Mouse (Mus musculus) CH12.LX (cell line): ENCODE data around the gene Sept9.

Experiments
- CHD2 ChIP-seq: IDR thresholded peaks from 2 replicates; pipeline ENCODE4 v1.6.1; 2011; ENCODE audit warnings: low read length, improper control_type of control experiment
- CTCF ChIP-seq, 2 experiments: IDR thresholded peaks in 1 of 2; conservative IDR thresholded peaks in 1 of 2; 2 replicates each; pipeline ENCODE4 v1.5.1; 2011 to 2012; ENCODE audit warnings: low read depth in 2 of 2, low read length in 2 of 2, improper control_type of control experiment in 1 of 2, inconsistent platforms in 1 of 2, mild to moderate bottlenecking in 1 of 2, moderate library complexity in 1 of 2
- ELF1 ChIP-seq: IDR thresholded peaks from 2 replicates; pipeline ENCODE4 v1.6.1; 2014; ENCODE audit warnings: low read depth, mild to moderate bottlenecking, inconsistent platforms, low read length, improper control_type of control experiment
- HCFC1 ChIP-seq: IDR thresholded peaks from 2 replicates; pipeline ENCODE4 v1.6.1; 2012; ENCODE audit warnings: low read depth, mild to moderate bottlenecking, inconsistent platforms, low read length, improper control_type of control experiment
- MAFK ChIP-seq: IDR thresholded peaks from 2 replicates; pipeline ENCODE4 v1.6.1; 2011; ENCODE audit warnings: low read length, improper control_type of control experiment; ENCODE audit not compliant: insufficient replicate concordance
- MEF2A ChIP-seq: IDR thresholded peaks from 2 replicates; pipeline ENCODE4 v1.6.1; 2014; ENCODE audit warnings: low read depth, mild to moderate bottlenecking, inconsistent platforms, low read length, improper control_type of control experiment, borderline replicate concordance
- POLR2A ChIP-seq: IDR thresholded peaks from 2 replicates; pipeline ENCODE4 v1.6.1; 2011; ENCODE audit warnings: low read depth, mild to moderate bottlenecking, improper control_type of control experiment, low read length
- USF1 ChIP-seq: IDR thresholded peaks from 2 replicates; pipeline ENCODE4 v1.6.1; 2014; ENCODE audit warnings: low read depth, mild to moderate bottlenecking, inconsistent platforms, low read length, improper control_type of control experiment
- ZC3H11A ChIP-seq: IDR thresholded peaks from 2 replicates; pipeline ENCODE4 v1.6.1; 2012; ENCODE audit warnings: low read depth, mild to moderate bottlenecking, inconsistent platforms, low read length, improper control_type of control experiment

DNA sequence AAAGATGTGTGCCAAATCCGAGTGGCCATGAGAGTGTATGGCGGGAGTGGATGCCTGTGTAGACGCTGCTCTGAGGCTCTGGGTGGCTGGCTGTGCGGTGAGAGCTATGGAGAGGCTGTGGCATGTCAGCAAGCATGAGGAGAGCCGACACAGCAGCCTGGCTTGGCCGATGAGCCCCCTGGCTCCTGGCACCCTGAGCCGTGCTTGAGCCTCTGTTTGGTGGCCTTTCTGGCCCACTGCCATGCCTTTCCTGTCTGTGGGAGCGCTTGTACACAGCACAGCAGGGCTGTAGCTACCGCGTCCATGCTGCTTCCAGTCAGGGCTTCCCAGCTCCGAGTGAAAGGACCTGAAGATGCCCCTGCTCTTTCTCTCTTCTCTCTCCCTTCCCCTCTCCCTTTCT lies 41.1 kb upstream of the Sept9 start:
- no peak for TF ChIP-seq POLR2A
- no peak for TF ChIP-seq CTCF (conservative IDR thresholded peaks at IDR 0.05 in 1 of 2, IDR thresholded peaks at IDR 0.05 in 1 of 2; ENCODE audit: low read depth in 2 of 2, low read length in 2 of 2)
- no peak for TF ChIP-seq MAFK
- TF ChIP-seq USF1, result no peak
- no peak for TF ChIP-seq CHD2
- no peak for TF ChIP-seq HCFC1
- no peak for TF ChIP-seq ZC3H11A
- no peak for TF ChIP-seq MEF2A
- no peak for TF ChIP-seq ELF1
